Mouse (Mus musculus) adrenal gland, adult (tissue): Measurements from ENCODE around the gene Gm16440.
"Not testable (repeated sequence)": the region's sequence is repeated elsewhere in the genome, so short reads cannot be mapped to it uniquely, and the experiment has no call there.

Source experiments
- DNase-seq, 2 experiments: peaks; one replicate each; pipeline ENCODE4 v3.0.0; 2022 to 2023; ENCODE audit warnings: low spot score in 1 of 2; ENCODE audit not compliant: inconsistent age in 2 of 2

Gene Gm16440

DNA sequence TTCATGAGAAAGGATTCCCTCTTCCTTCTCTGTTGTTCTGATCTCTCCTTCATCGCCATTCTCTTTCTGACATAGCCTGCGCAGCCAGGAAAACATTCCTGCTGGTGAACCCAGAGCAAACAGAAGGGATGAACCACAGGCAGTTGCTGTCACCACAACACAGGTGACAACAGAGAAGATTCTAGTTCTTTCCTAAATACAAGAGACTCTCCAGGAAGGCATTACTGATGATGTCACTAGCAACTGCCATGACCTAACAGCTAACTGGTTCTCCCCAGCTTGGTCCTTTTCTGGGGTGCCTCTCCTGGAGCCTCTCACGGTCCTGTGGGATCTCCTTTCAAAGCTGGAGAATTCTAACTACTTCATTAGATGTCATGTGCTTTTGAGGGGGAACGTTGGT is at the start of gene Gm16440:
Gene Gm16440, minus strand, starts transcription at position 101 of the 400 bp plus-strand sequence.
- not testable (repeated sequence) for DNase-seq

DNA sequence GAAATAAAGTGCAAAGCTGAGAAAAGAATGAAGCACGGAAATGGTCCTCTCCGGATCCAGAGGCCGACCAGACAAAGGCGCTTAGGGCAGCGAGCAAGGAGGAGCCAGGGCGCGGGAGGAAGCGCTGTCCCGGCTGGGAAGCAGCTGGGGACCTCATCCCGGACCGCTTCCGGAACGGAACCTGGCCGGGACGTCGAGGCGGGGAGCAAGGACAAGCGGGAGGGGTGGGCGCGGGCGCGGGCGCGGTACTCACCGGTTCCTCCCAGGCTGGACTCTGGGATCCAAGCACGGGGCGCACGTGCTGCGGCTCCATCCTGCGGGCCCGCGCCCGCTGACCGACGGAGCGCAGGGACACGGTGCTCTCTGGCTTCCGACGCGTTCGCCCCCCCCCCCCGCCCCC is 36.6 kb upstream of the Gm16440 start:
- peak; percentile 24 to 57 for DNase-seq

GRCm38 (mm10) chr14:6426353-6426752 is 36.2 kb upstream of the Gm16440 start:
- not testable (repeated sequence) for DNase-seq

GRCm38 (mm10) chr14:6412382-6412781 is 22.3 kb upstream of the Gm16440 start, which contains the start of gene Gm3591:
Gm3591 (minus strand) TSS chr14:6412482.
- DNase-seq, result not testable (repeated sequence)

DNA sequence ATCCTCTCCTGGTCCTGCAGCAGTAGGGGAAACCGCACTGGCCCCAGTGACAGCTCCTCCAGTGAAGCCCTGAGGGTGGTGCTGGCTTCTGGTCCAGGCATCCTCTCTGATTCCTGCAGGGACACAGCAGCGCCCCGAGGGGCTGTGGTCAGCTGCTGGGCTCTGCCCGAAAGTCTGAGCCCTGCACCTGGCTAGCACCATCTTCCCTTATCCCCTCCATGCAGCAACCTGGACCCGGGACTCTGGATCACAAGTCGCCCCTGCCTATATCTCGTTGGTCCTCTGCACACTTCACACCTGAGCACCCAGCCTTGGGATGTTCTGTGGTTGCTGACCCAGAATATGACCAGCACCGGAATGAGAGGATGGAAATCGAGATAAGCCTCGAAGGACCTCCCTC is 46.5 kb downstream of the Gm16440 start, which contains the start of gene Gm3618:
Gene Gm3618, minus strand, starts transcription at position 101 of the 400 bp plus-strand sequence.
- not testable (repeated sequence) for DNase-seq
